Mouse (Mus musculus): Measurements from ENCODE around the gene Olfr620.

The Olfr620 gene

DNA sequence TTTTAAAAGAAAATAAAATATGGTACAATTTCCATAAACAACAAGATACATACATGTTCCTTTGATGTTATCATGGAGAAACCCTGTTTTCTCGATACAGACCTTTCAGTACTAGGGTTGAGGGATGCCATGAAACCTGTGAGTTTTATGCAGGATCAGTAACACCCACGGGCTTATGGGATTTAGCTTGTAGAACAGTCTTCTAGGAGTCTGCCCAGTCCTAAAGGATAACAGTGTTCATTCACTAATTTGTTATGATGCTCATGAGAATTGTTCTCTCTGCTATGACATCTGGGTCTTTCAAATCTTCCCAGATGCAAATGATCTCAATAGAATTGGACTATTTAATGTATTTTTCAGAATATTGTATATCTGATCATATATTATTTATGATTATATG lies at the start of gene Olfr620:
Gene Olfr620, minus strand, starts transcription at position 101 of the 400 bp plus-strand sequence.
- DNase-seq (ENCODE audit: low spot score in 2 of 2): no peak

DNA sequence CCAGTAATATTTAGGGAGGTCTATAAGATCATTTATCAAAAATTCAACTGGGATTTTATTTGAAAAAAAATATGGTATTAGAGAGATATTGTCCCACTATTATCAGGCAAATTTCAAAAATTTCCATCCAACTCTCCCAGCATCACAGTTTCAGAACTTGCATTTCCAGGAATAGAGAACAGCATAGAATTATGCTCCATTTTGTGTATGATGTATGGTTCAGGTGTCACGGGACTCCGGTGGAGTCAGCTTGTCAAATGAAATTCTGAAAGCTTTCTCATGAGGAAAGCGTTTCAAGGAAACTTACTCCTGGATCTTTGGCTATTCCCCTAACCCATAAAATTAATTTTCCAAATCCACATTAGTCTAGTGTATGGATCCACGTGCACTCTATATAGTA lies 31.7 kb upstream of the Olfr620 start:
- DNase-seq (ENCODE audit: low spot score in 2 of 2): no peak

DNA sequence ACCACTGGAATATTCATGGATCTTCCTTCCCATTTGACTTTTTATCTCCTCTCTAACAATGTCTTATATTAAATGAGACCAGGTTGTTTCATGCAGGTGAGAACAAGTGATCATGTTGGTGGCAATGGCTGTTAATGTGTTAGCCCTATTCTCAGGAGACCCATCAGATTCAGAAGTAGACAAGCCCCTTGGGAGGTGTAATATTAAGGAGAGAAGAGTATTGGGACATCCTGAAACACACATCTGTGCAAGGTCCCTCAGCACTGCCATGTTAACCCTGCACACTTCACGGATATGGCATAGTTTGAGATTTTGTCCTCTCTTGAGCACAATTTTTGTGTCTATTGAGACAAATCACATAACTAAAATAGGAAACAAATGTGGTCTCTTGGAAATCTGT lies 30.3 kb upstream of the Olfr620 start, which contains the start of gene Olfr622:
Gene Olfr622, minus strand, starts transcription at position 101 of the 400 bp plus-strand sequence.
- DNase-seq (ENCODE audit: low spot score in 2 of 2): no peak

DNA sequence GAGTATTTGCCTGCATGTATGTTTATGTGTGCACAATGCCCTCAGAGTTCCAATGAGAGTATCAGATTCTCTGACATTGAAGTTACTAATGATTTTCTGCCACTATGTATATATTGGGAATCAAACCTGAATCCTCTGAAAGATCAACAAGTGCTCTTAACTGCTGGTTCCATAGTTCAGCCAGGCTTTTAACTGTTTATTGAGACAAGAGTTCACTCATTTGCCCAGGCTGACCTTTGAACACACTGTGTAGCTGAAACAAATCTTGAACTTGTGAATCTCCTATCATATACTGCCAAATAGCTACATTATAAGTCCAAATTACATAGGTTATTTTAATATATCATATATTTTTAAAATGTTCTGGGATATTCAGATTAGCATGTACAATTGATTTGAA lies 24.5 kb upstream of the Olfr620 start:
- no peak for DNase-seq (ENCODE audit: low spot score in 2 of 2)

DNA sequence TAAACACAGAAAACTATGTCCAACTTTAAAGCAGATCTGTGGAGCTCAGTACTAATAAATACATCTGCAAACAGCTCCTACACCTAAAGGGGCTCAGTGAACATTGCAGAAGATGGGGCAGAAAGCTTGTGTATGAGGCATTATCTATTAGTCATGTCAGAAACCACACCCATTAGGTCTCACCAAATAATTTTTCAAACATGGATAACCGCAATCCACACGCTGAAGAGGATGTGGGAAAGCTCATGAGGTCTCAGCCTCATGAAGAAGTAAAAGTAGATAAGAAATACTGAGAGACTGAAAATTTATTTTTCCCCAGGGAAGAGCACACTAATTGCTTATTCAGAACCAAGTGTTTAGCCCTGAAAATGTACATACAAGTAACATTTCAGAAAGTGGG lies 4.9 kb downstream of the Olfr620 start:
- no peak for DNase-seq (ENCODE audit: low spot score in 2 of 2)

DNA sequence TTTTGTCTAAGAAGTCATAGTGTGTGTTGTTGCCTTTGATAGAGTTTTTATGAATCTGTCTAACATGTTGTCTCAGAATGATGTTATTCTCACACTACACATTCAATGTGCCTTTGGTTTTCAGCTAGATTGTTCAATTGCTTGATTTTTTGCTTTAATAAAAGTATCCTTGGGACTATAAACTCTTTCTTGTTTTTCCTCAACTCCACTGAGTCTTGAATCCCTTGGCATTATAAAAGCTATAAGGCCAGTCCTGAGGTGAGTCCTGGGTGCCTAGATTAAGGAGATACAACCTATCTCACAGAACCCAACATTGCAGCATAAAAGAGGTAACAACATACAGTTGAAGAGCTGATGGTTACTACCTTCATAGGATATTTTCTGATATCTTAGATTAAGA lies 12.1 kb downstream of the Olfr620 start, which contains the start of gene Olfr619:
Gene Olfr619, plus strand, starts transcription at position 301 of the 400 bp plus-strand sequence.
- no peak for DNase-seq (ENCODE audit: low spot score in 2 of 2)

DNA sequence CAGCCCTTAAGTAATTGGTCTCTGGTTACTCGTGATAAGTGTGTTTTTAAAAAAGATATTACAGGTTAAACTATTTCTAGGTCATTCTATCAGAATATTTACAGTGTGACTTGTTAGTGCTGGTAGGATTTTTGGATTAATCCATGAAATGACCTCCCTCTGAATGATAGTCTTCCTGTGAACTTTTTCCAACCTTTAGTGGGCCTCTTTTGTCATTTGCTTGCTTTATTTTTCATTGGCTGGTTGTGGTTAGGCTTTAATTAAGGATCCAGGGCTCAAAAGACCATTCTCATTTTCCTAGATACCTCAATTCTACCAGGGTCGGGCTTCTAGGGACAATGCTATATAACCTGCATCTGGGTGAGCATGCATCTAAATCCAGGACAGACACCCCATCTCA lies 22.5 kb downstream of the Olfr620 start, which contains the start of gene Olfr618:
Gene Olfr618, plus strand, starts transcription at position 301 of the 400 bp plus-strand sequence.
- no peak for DNase-seq (ENCODE audit: low spot score in 2 of 2)

DNA sequence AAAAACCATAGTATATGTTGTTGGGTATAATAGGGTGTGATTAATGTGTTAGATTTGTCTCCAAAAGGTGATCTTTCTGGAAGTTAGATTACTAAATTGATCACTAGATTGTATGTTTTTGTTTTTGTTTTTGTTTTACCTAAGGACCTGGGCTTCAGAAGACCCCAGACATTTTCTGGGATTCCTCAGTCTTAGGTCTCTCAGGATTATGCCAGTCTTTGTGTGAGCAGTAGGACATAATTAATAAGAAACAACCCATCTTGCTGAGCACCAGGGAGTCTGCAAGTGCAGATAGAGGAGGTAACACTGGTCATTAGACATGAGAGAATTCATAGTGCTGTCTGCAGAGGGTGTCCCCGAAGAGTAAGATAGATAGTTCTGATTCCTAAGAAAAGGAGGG lies 39.6 kb downstream of the Olfr620 start, which contains the start of gene Olfr617:
Gene Olfr617, plus strand, starts transcription at position 301 of the 400 bp plus-strand sequence.
- no peak for DNase-seq (ENCODE audit: low spot score in 2 of 2)

DNA sequence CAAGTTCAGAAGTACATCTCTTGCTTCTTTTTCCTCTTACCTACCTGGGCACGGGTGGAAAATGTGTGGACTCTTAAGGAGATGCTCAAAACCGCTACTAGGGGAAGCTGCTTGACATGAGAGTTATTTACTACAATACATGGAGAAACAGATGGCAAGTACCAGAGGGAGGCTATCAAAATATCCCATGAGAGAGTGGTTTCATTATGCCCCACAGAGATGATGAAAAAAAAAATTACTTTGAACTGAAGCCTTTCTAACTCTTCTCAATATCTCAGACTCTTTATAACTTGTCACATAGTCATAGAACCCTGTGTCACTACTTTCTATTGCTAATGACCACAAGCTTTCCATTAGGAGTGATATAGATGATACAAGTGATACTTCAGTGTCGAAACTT lies 43.3 kb downstream of the Olfr620 start, which contains the start of gene Olfr616:
Gene Olfr616, minus strand, starts transcription at position 101 of the 400 bp plus-strand sequence.
- DNase-seq (ENCODE audit: low spot score in 2 of 2): no peak

DNA sequence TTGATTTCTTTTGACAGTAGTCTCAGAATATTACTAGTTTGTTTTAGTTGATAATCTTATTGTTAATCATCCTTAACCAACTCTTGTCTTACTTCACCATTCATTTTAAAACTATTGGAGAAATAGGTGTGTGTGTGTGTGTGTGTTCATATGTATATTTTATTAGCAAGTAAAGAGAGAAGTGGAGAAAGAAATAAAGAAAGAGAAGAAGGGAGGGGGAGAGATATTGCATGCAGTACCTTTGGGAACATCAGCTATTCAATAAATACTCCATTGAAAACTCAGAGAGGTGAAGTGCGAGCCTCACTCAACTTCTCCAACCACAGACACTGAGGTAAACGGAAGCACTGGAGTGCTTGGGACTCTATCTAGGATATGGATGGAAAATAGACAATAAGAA lies 56.6 kb downstream of the Olfr620 start, which contains the start of gene Olfr615:
Gene Olfr615, plus strand, starts transcription at position 301 of the 400 bp plus-strand sequence.
- no peak for DNase-seq (ENCODE audit: low spot score in 2 of 2)
